Mouse (Mus musculus) ES-E14 (cell line): Measurements from ENCODE around the gene Cdhr2. TPM values are rescaled to one million over a fixed set of nuclear protein-coding genes. Genes with fewer than 3 reads are reported as not detected.
A peak's percentile ranks its signal among the peaks of the same experiment; 100 is the strongest.

ENCODE experiments used
- DNase-seq: peaks from one replicate; pipeline ENCODE4 v3.0.0-alpha.2; 2013; ENCODE audit warnings: low read depth, low spot score
- H3K27ac ChIP-seq: 2 replicates; pipeline ENCODE4 v1.5.1; 2012; ENCODE audit warnings: low read depth, mild to moderate bottlenecking, low read length, moderate library complexity, mixed read lengths; ENCODE audit not compliant: poor library complexity, insufficient read depth, severe bottlenecking
- H3K36me3 ChIP-seq: 2 replicates; pipeline ENCODE4 v1.6.1; 2012; ENCODE audit warnings: mild to moderate bottlenecking, low read length, moderate library complexity, mixed read lengths; ENCODE audit not compliant: control insufficient read depth, poor library complexity, insufficient read depth, severe bottlenecking
- H3K4me1 ChIP-seq, 2 experiments: fragments of 150-350 bp in 1 of 2; sonication (generic) in 1 of 2; 2 replicates each; pipeline ENCODE4 v1.6.1; 2012; ENCODE audit warnings: low read length in 2 of 2, mild to moderate bottlenecking in 1 of 2, mixed read lengths in 1 of 2; ENCODE audit not compliant: control insufficient read depth in 2 of 2, insufficient read depth in 2 of 2, poor library complexity in 1 of 2
- H3K4me3 ChIP-seq, 2 experiments: fragments of 150-350 bp in 1 of 2; sonication (generic) in 1 of 2; 2 replicates each; pipeline ENCODE4 v1.5.1; 2012; ENCODE audit warnings: low read length in 2 of 2, low read depth in 1 of 2, mild to moderate bottlenecking in 1 of 2, mixed read lengths in 1 of 2; ENCODE audit not compliant: insufficient read depth in 1 of 2, poor library complexity in 1 of 2, severe bottlenecking in 1 of 2
- H3K9ac ChIP-seq: 2 replicates; pipeline ENCODE4 v1.6.1; 2012; ENCODE audit warnings: low read depth, mild to moderate bottlenecking, low read length, mixed read lengths; ENCODE audit not compliant: poor library complexity, insufficient read depth, severe bottlenecking
- H3K9me3 ChIP-seq: fragments of 150-350 bp; sonication (generic); 2 replicates; pipeline ENCODE4 v1.6.1; 2012; ENCODE audit warnings: low read depth, mild to moderate bottlenecking, low read length; ENCODE audit not compliant: control insufficient read depth, insufficient read depth
- CHD2 ChIP-seq: IDR thresholded peaks from 2 replicates; pipeline ENCODE4 v1.6.1; 2014; ENCODE audit warnings: mild to moderate bottlenecking, low read depth, low read length, inconsistent platforms
- HCFC1 ChIP-seq: IDR thresholded peaks from 2 replicates; pipeline ENCODE4 v1.6.1; 2012; ENCODE audit warnings: low read length, inconsistent platforms, borderline replicate concordance; ENCODE audit not compliant: insufficient read depth
- MAFK ChIP-seq: IDR thresholded peaks from 2 replicates; pipeline ENCODE4 v1.6.1; 2014; ENCODE audit warnings: mild to moderate bottlenecking, low read depth, low read length, inconsistent platforms; ENCODE audit not compliant: insufficient read depth
- ZC3H11A ChIP-seq: IDR thresholded peaks from 2 replicates; pipeline ENCODE4 v1.6.1; 2012; ENCODE audit warnings: low read depth, mild to moderate bottlenecking, inconsistent platforms, low read length, borderline replicate concordance
- ZNF384 ChIP-seq: IDR thresholded peaks from 2 replicates; pipeline ENCODE4 v1.6.1; 2012; ENCODE audit warnings: low read depth, low read length, inconsistent platforms
- in situ Hi-C, 2 experiments: fragments of 600-800 bp; cut with MboI; formaldehyde crosslinking; loops; one replicate each; pipeline ENCODE4 v1.15.1; 2025; ENCODE audit warnings: low sequenced_read_pairs in 2 of 2, inconsistent platforms in 1 of 2; ENCODE audit not compliant: unreplicated experiment in 2 of 2
- total RNA-seq: library from RNA; depleted of rRNA; stranded (reverse); fragments of 300-350 nt; gene quantifications from 2 replicates; pipeline ENCODE4 v1.2.3, GENCODE M21; 2012

Gene Cdhr2
- total RNA-seq, 1 experiment, result 0.31 TPM

DNA sequence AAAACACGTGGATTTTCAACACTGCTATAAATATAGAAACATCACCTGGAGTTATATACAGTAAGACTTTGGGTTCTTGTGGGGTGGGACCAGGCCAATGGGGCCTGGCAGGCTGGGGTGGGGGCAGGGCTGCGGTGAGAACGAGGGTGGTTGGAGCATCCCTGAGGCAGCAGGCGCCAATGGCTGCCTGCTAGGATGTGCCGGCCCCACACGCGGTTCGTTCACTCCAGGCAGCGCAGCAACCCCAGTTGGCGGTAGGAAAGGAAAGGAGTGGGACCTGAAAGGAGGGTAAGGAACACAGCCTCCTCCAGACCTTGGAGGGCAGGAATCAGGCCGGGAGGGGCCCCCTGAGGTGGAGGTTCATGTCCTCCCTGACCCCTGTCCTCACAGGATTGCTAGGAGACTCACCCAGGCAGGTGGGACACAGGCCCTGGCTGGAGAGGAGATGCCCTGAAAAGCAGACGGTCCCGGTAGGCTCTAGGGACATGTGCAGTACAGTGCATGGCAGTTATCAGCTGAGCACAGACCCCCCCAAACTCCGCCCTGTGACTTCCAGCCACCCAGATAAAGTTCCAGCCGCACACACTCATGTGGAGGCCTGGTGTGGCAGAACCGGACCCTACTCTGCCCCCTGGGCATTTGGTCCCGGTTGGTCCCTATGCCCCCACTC is 20.9 kb upstream of the Cdhr2 start:
- H3K4me3 ChIP-seq, result no peak overlapping the region
- peaks cover 1 to 32% of the 10 kb centered on the region in 2 experiments; a peak in 3 of 4 replicates for H3K4me1 ChIP-seq
- DNase-seq, result no peak
- H3K9ac ChIP-seq, result no peak overlapping the region
- 0 out of 2 replicates have a peak overlapping the region, but pooled peaks have one; percentile 1 for H3K27ac ChIP-seq
- in situ Hi-C loops, result no loop called here
- no peaks in the 10 kb centered on the region for H3K9me3 ChIP-seq
- H3K36me3 ChIP-seq, result peaks cover 61% of the 10 kb centered on the region
- no peak for TF ChIP-seq ZC3H11A
- TF ChIP-seq ZNF384, result no peak

DNA sequence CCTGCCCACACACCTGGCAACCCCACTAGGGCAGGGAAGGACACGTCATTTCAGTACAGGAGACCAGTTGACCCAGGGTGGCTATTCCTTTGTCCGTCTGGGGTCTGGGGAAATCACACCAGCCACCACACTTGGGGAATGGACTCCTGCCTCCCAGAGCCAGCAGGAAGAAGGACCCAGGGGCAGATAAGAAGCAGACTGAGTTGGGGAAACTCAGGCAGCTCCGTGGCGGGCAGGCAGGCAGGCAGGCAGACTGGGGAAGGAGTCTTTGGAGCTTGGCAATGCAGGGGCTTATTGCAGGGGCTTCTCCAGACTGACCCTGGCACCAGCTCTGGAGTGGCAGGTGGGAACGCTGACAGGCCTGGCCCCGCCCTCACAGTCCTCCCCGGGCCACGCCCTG is 20.0 kb upstream of the Cdhr2 start:
- Histone ChIP-seq H3K36me3 (peaks cover 66% of the 10 kb centered on the region), H3K4me3 (no peak overlapping the region), H3K4me1 (peaks cover 8 to 39% of the 10 kb centered on the region in 2 experiments; a peak in 3 of 4 replicates), H3K9ac (no peak overlapping the region), H3K27ac (no peak overlapping the region), H3K9me3 (no peaks in the 10 kb centered on the region)
- no peak for DNase-seq
- in situ Hi-C loops, result no loop called here
- TF ChIP-seq ZNF384 (no peak), MAFK (no peak), HCFC1 (no peak), CHD2 (no peak), ZC3H11A (no peak)

DNA sequence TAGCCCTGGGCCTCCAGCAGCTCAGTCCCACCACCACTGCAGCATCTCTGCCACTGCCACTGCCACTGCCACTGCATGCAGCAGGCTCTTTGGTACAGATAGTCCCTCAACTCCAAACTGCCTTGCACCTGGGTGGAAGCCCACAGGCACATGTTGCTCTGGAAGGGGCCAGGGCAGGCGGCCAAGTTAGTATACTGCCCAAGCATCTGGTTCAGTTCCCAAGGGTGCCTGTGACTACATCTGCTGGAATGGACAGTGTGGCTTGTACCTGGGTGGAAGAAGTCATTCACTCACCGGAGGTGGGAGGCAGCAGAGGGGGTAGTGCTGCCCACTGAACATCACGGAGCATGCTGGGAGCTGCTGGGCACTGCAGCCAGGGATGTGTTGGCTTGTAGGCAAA is 18.0 kb upstream of the Cdhr2 start:
- no peaks in the 10 kb centered on the region for H3K9me3 ChIP-seq
- in situ Hi-C loops, result no loop called here
- peaks cover 8 to 37% of the 10 kb centered on the region in 2 experiments; a peak in 3 of 4 replicates for H3K4me1 ChIP-seq
- no peak overlapping the region for H3K27ac ChIP-seq
- no peak overlapping the region for H3K4me3 ChIP-seq
- DNase-seq, result no peak
- H3K36me3 ChIP-seq, result peaks cover 66% of the 10 kb centered on the region
- TF ChIP-seq HCFC1, result no peak
- TF ChIP-seq CHD2, result no peak
- TF ChIP-seq MAFK, result no peak
- no peak for TF ChIP-seq ZNF384
- no peak for TF ChIP-seq ZC3H11A
- H3K9ac ChIP-seq, result no peak overlapping the region

DNA sequence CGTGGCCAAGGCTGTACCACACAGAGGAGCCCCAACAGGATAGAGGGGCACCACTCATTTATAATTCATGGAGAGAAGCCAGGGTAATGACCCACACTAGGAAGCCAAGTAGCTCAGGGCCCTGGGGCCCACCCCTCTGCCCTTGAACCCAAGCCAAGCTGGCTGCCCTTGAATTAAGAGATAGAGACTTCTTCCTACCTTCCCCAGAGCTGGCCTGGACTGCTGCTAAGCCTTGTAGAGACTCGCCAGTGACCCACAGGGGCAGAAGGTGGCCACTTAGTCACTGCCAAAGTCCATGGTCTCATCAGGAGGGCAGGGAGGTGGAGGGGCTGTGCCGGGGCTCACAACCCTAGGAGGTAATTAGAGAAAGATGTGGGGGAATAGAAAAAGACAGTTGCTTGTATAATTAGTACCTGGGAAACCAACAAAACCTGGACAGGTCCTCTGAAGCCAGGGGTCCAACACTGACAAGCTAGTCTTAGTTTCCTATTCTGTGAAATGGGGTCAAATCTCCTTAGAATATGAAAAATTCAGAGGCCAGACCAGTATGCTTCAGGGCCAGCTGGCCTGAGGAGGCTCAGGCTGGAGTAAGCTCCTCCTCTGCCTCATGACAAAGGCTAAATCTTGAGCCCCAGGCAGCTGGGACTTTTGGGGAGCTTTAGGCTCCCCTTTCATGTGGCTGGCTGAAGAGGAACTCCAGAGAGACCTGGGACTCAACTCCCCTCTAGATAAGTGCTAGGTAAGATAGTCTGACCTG is 16.9 kb upstream of the Cdhr2 start:
- Histone ChIP-seq H3K9ac (no peak overlapping the region), H3K36me3 (peaks cover 58% of the 10 kb centered on the region), H3K27ac (no peak overlapping the region), H3K9me3 (no peaks in the 10 kb centered on the region), H3K4me3 (no peak overlapping the region), H3K4me1 (peaks cover 10 to 38% of the 10 kb centered on the region in 2 experiments)
- DNase-seq, result no peak
- no peak for TF ChIP-seq MAFK
- TF ChIP-seq HCFC1, result no peak
- TF ChIP-seq CHD2, result no peak
- TF ChIP-seq ZNF384, result no peak
- TF ChIP-seq ZC3H11A, result no peak
- in situ Hi-C loops, result no loop called here
